Mouse (Mus musculus) neural tube, embryonic 14.5 days (tissue): ENCODE measurements around the gene Rbfox3. TPM values are rescaled to one million over a fixed set of nuclear protein-coding genes. Genes with fewer than 3 reads are reported as not detected.
A peak's percentile ranks its signal among the peaks of the same experiment; 100 is the strongest.

Source experiments
- ATAC-seq: fragments of 200-750 bp; cut with Nextera tagmentation; 2 replicates; pipeline ENCODE4 v1.8.0; 2017; ENCODE audit warnings: low read depth, mild to moderate bottlenecking, moderate TSS enrichment, moderate library complexity
- H3K27ac ChIP-seq: fragments of 300-500 bp; sonication (generic); 2 replicates; pipeline ENCODE4 v1.5.1; 2014; ENCODE audit warnings: low read depth, mild to moderate bottlenecking, control low read depth, low read length, moderate library complexity, mixed read lengths
- H3K27me3 ChIP-seq: fragments of 300-500 bp; sonication (generic); 2 replicates; pipeline ENCODE4 v1.6.1; 2014; ENCODE audit warnings: low read length; ENCODE audit not compliant: control insufficient read depth, insufficient read depth
- H3K36me3 ChIP-seq: fragments of 300-500 bp; sonication (generic); 2 replicates; pipeline ENCODE4 v1.6.1; 2014; ENCODE audit warnings: low read length, mixed read lengths; ENCODE audit not compliant: control insufficient read depth, insufficient read depth
- H3K4me1 ChIP-seq: fragments of 300-500 bp; sonication (generic); 2 replicates; pipeline ENCODE4 v1.6.1; 2014; ENCODE audit warnings: low read length; ENCODE audit not compliant: control insufficient read depth, insufficient read depth
- H3K4me2 ChIP-seq: fragments of 300-500 bp; sonication (generic); 2 replicates; pipeline ENCODE4 v1.6.1; 2014; ENCODE audit warnings: mild to moderate bottlenecking, low read depth, low read length, control low read depth
- H3K4me3 ChIP-seq: fragments of 300-500 bp; sonication (generic); 2 replicates; pipeline ENCODE4 v1.5.1; 2014; ENCODE audit warnings: low read depth, low read length, control low read depth, mixed read lengths
- H3K9ac ChIP-seq: fragments of 300-500 bp; sonication (generic); replicated peaks from 2 replicates; pipeline ENCODE4 v1.6.1; 2014; ENCODE audit warnings: low read depth, mild to moderate bottlenecking, control low read depth, low read length, mixed read lengths
- H3K9me3 ChIP-seq: fragments of 300-500 bp; sonication (generic); 2 replicates; pipeline ENCODE4 v1.6.1; 2016; ENCODE audit warnings: low read length; ENCODE audit not compliant: control insufficient read depth
- WGBS: fragments of 180-500 bp; shearing (Covaris S2); extraction: QIAGEN DNeasy Blood & Tissue Kit; methylation state at CpG from one replicate; pipeline ENCODE4 v1.1.7; 2014; 5-methylcytosine and 5-hydroxymethylcytosine counted together
- polyA plus RNA-seq: library from polyadenylated mRNA; unstranded; fragments of >200 nt; fragmentation: Nextera tagmentation; extraction: Ambion mirVana; gene quantifications from 2 replicates; pipeline ENCODE4 v1.2.1, GENCODE M21; 2014

Gene Rbfox3
- polyA plus RNA-seq, 1 experiment from 2014 or later: 82.7 TPM

GRCm38 (mm10) chr11:118471676-118472075 lies 439.7 kb downstream of the Rbfox3 start:
- Histone ChIP-seq H3K4me2 (no peak overlapping the region), H3K9ac (no peak overlapping the region), H3K27ac (no peak overlapping the region), H3K27me3 (no peaks in the 10 kb centered on the region), H3K4me3 (no peak overlapping the region), H3K9me3 (no peaks in the 10 kb centered on the region), H3K4me1 (0 out of 2 replicates have a peak, but pooled peaks cover 7% of the 10 kb centered on the region), H3K36me3 (no peaks in the 10 kb centered on the region)
- WGBS: 50% methylated on average over 13 of the region's 13 CpGs
- ATAC-seq: no peak

GRCm38 (mm10) chr11:118470234-118470966 lies 441.0 kb downstream of the Rbfox3 start:
- Histone ChIP-seq H3K27me3 (no peaks in the 10 kb centered on the region), H3K9me3 (no peaks in the 10 kb centered on the region), H3K27ac (0 out of 2 replicates have a peak overlapping the region, but pooled peaks have one; percentile 10), H3K4me2 (no peak overlapping the region), H3K4me3 (no peak overlapping the region), H3K9ac (no peak overlapping the region), H3K36me3 (no peaks in the 10 kb centered on the region), H3K4me1 (0 out of 2 replicates have a peak, but pooled peaks cover 7% of the 10 kb centered on the region)
- WGBS: 12% methylated on average over 12 of the region's 12 CpGs
- no peak for ATAC-seq

- H3K4me3 ChIP-seq: no peak overlapping the region
- H3K27me3 ChIP-seq: no peaks in the 10 kb centered on the region
- no peaks in the 10 kb centered on the region for H3K36me3 ChIP-seq
- no peak overlapping the region for H3K9ac ChIP-seq
- no peaks in the 10 kb centered on the region for H3K9me3 ChIP-seq
- H3K27ac ChIP-seq: no peak overlapping the region
- ATAC-seq: no peak
- H3K4me1 ChIP-seq: 0 out of 2 replicates have a peak, but pooled peaks cover 7% of the 10 kb centered on the region
- WGBS: 76% methylated on average over 10 of the region's 10 CpGs
- no peak overlapping the region for H3K4me2 ChIP-seq
Measured at GRCm38 (mm10) chr11:118469509-118470160, 441.8 kb downstream of the Rbfox3 start.

GRCm38 (mm10) chr11:118467441-118468035 lies 443.9 kb downstream of the Rbfox3 start:
- H3K27me3 ChIP-seq: no peaks in the 10 kb centered on the region
- 65% methylated on average over 11 of the region's 11 CpGs for WGBS

GRCm38 (mm10) chr11:118460280-118460679 lies 451.1 kb downstream of the Rbfox3 start:
- no peak for ATAC-seq
- Histone ChIP-seq H3K36me3 (no peaks in the 10 kb centered on the region), H3K4me2 (no peak overlapping the region), H3K9ac (no peak overlapping the region), H3K9me3 (no peaks in the 10 kb centered on the region), H3K27me3 (no peaks in the 10 kb centered on the region), H3K4me1 (no peaks in the 10 kb centered on the region), H3K4me3 (no peak overlapping the region), H3K27ac (no peak overlapping the region)
- 56% methylated on average over 6 of the region's 6 CpGs for WGBS

More at GRCm38 (mm10) chr11:118467441-118468035, 443.9 kb downstream of the Rbfox3 start:
- no peak for ATAC-seq
- H3K9me3 ChIP-seq: no peaks in the 10 kb centered on the region
- no peak overlapping the region for H3K9ac ChIP-seq
- no peak overlapping the region for H3K4me2 ChIP-seq
- 0 out of 2 replicates have a peak, but pooled peaks cover 7% of the 10 kb centered on the region for H3K4me1 ChIP-seq
- H3K4me3 ChIP-seq: no peak overlapping the region
- no peak overlapping the region for H3K27ac ChIP-seq
- H3K36me3 ChIP-seq: no peaks in the 10 kb centered on the region

GRCm38 (mm10) chr11:118459536-118459935 lies 451.9 kb downstream of the Rbfox3 start:
- Histone ChIP-seq H3K27ac (no peak overlapping the region), H3K4me3 (no peak overlapping the region), H3K9me3 (no peaks in the 10 kb centered on the region), H3K36me3 (no peaks in the 10 kb centered on the region), H3K4me2 (no peak overlapping the region), H3K4me1 (no peaks in the 10 kb centered on the region), H3K9ac (no peak overlapping the region), H3K27me3 (no peaks in the 10 kb centered on the region)
- WGBS: 79% methylated on average over 4 of the region's 4 CpGs
- ATAC-seq: no peak

- no peaks in the 10 kb centered on the region for H3K9me3 ChIP-seq
- H3K4me2 ChIP-seq: no peak overlapping the region
- H3K36me3 ChIP-seq: no peaks in the 10 kb centered on the region
- no peaks in the 10 kb centered on the region for H3K4me1 ChIP-seq
- 52% methylated on average over 8 of the region's 8 CpGs for WGBS
- no peak for ATAC-seq
- H3K9ac ChIP-seq: no peak overlapping the region
- no peak overlapping the region for H3K27ac ChIP-seq
- H3K4me3 ChIP-seq: no peak overlapping the region
- no peaks in the 10 kb centered on the region for H3K27me3 ChIP-seq
Measured at GRCm38 (mm10) chr11:118459051-118459450, 452.3 kb downstream of the Rbfox3 start.

- 79% methylated on average over 11 of the region's 11 CpGs for WGBS
- ATAC-seq: no peak
- no peak overlapping the region for H3K4me2 ChIP-seq
- no peak overlapping the region for H3K9ac ChIP-seq
- no peaks in the 10 kb centered on the region for H3K36me3 ChIP-seq
- H3K9me3 ChIP-seq: no peaks in the 10 kb centered on the region
- H3K27ac ChIP-seq: no peak overlapping the region
- no peak overlapping the region for H3K4me3 ChIP-seq
- no peaks in the 10 kb centered on the region for H3K4me1 ChIP-seq
- no peaks in the 10 kb centered on the region for H3K27me3 ChIP-seq
Measured at GRCm38 (mm10) chr11:118456937-118457336, 454.5 kb downstream of the Rbfox3 start.

- no peaks in the 10 kb centered on the region for H3K4me1 ChIP-seq
- no peak overlapping the region for H3K27ac ChIP-seq
- H3K4me2 ChIP-seq: no peak overlapping the region
- H3K9me3 ChIP-seq: no peaks in the 10 kb centered on the region
- no peaks in the 10 kb centered on the region for H3K27me3 ChIP-seq
- H3K36me3 ChIP-seq: no peaks in the 10 kb centered on the region
- no peak for ATAC-seq
- no peak overlapping the region for H3K4me3 ChIP-seq
- WGBS: 89% methylated on average over 6 of the region's 6 CpGs
- H3K9ac ChIP-seq: no peak overlapping the region
Measured at GRCm38 (mm10) chr11:118455788-118456187, 455.6 kb downstream of the Rbfox3 start.
